Mouse (Mus musculus) embryonic facial prominence, embryonic 12.5 days (tissue): Measurements from ENCODE around the gene Foxp1. TPM values are rescaled to one million over a fixed set of nuclear protein-coding genes. Genes with fewer than 3 reads are reported as not detected.
A peak's percentile ranks its signal among the peaks of the same experiment; 100 is the strongest.

Source experiments
- ATAC-seq: fragments of 200-750 bp; cut with Nextera tagmentation; 2 replicates; pipeline ENCODE4 v1.8.0; 2017; ENCODE audit not compliant: insufficient number of reproducible peaks, insufficient read depth, low FRiP score, low TSS enrichment
- H3K27ac ChIP-seq: fragments of 300-500 bp; sonication (generic); 2 replicates; pipeline ENCODE4 v1.5.1; 2016; ENCODE audit warnings: mild to moderate bottlenecking
- H3K27me3 ChIP-seq: fragments of 300-500 bp; sonication (generic); 2 replicates; pipeline ENCODE4 v1.6.1; 2016; ENCODE audit warnings: mild to moderate bottlenecking, moderate library complexity
- H3K36me3 ChIP-seq: fragments of 300-500 bp; sonication (generic); 2 replicates; pipeline ENCODE4 v1.6.1; 2016; ENCODE audit warnings: mild to moderate bottlenecking
- H3K4me1 ChIP-seq: fragments of 300-500 bp; sonication (generic); 2 replicates; pipeline ENCODE4 v1.6.1; 2016
- H3K4me2 ChIP-seq: fragments of 300-500 bp; sonication (generic); replicated peaks from 2 replicates; pipeline ENCODE4 v1.6.1; 2016; ENCODE audit warnings: mild to moderate bottlenecking, moderate library complexity
- H3K4me3 ChIP-seq: fragments of 300-500 bp; sonication (generic); 2 replicates; pipeline ENCODE4 v1.5.1; 2016; ENCODE audit warnings: mild to moderate bottlenecking
- H3K9ac ChIP-seq: fragments of 300-500 bp; sonication (generic); 2 replicates; pipeline ENCODE4 v1.6.1; 2016; ENCODE audit warnings: mild to moderate bottlenecking, moderate library complexity
- H3K9me3 ChIP-seq: fragments of 300-500 bp; sonication (generic); 2 replicates; pipeline ENCODE4 v1.6.1; 2016; ENCODE audit warnings: mild to moderate bottlenecking, moderate library complexity
- WGBS: fragments of 180-500 bp; shearing (Covaris S2); methylation state at CpG from one replicate; pipeline ENCODE4 v1.1.7; 2016; 5-methylcytosine and 5-hydroxymethylcytosine counted together
- polyA plus RNA-seq: library from polyadenylated mRNA; unstranded; fragments of >200 nt; fragmentation: Nextera tagmentation; extraction: Ambion mirVana; gene quantifications from 2 replicates; pipeline ENCODE4 v1.2.1, GENCODE M21; 2016

The Foxp1 gene
- polyA plus RNA-seq, 1 experiment from 2014 or later: 132 TPM

DNA sequence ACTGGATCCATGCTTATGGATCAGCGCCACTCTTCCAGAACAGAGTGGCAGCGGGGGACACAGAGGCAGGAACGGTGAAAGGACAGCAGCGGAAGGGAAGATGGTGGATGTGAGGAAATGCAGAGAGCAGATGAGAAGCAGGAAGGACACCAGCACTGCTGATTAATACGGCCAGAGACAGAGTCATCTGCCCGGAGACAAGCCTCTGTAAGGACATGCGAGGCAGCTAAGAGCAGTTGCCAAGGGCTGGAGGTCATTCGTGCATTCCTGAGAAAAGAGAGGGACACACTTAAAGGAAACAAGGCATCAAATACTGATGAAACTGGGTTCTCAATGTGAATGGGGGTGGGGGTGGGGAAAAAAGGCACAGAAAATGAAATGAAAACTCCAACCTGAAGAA, 459.6 kb downstream of the Foxp1 start:
- H3K4me1 ChIP-seq: peaks cover 51% of the 10 kb centered on the region

DNA sequence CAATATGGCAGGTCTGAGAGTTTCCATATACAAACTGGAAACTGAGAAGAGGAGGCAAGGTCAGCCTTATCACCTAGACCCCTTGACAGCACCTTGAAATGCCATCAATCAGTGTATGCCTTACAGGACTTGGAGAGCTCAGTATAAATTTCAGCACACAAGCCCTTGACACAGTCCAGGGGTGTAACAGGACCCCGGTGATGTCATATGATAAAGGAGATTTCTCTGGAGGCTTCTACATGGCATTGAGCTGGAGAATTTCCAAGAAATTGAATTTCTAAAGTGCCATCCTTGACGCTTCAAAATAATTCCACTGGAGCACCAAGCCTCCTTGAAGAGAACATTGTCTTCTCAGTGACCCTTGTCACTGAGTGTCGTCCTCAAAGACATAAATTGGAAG, 463.8 kb downstream of the Foxp1 start:
- Histone ChIP-seq H3K27ac (no peak overlapping the region), H3K9me3 (no peaks in the 10 kb centered on the region), H3K27me3 (no peaks in the 10 kb centered on the region), H3K4me3 (no peak overlapping the region), H3K4me2 (no peak overlapping the region), H3K4me1 (peaks cover 22% of the 10 kb centered on the region; the same call in 1 of the 2 replicates), H3K36me3 (no peaks in the 10 kb centered on the region), H3K9ac (no peak overlapping the region)
- no peak for ATAC-seq
- WGBS: 53% methylated on average over 3 of the region's 3 CpGs

More for the DNA sequence above, 459.6 kb downstream of the Foxp1 start:
- Histone ChIP-seq H3K27me3 (no peaks in the 10 kb centered on the region), H3K4me3 (no peak overlapping the region), H3K36me3 (no peaks in the 10 kb centered on the region), H3K27ac (0 out of 2 replicates have a peak overlapping the region, but pooled peaks have one; percentile 17), H3K9me3 (no peaks in the 10 kb centered on the region), H3K4me2 (no peak overlapping the region), H3K9ac (no peak overlapping the region)
- WGBS: 78% methylated on average over 8 of the region's 8 CpGs
- ATAC-seq: no peak

DNA sequence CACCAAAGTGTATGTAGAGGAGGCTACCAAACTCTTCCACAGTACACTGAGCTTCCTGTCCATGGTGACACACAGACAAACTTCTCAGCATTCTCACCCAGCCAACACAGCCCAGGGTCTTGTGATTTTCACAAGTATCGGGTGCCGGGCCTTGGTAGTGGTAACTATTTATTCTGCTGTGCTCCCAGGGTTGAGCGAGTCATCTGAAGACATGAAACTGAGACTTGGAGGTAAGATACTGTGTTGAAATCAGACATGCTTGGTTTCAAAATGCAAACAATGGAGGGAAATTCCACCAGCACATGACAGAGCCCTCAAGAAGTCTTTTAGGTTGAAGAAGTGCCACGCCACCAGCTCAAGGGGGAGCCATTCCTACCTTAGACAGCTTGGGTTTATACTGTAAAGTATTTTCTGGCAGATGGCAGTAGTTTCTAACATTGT, 465.4 kb downstream of the Foxp1 start:
- Histone ChIP-seq H3K4me1 (peaks cover 11% of the 10 kb centered on the region; the same call in 1 of the 2 replicates), H3K27me3 (no peaks in the 10 kb centered on the region), H3K4me3 (no peak overlapping the region), H3K27ac (no peak overlapping the region), H3K9ac (no peak overlapping the region), H3K36me3 (no peaks in the 10 kb centered on the region), H3K4me2 (no peak overlapping the region), H3K9me3 (no peaks in the 10 kb centered on the region)
- no peak for ATAC-seq
- 83% methylated on average over 4 of the region's 4 CpGs for WGBS

DNA sequence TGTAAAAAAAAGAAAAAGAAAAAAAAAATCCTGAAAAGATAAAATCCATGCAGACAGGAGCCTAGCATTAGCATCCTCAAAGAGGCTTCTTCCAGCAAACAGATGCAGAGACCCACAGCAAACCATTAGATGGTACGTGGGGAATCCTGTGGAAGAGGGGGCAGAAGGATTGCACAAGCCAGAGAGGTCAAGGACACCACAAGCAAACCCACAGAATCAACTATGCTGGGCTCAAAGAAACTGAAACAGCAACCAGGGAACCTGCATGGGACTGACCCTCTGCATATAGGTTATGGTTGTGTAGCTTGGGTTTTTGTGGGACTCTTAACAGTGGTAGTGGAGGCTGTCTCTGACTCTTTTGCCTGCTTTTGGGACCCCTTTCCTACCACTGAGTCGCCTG, 466.1 kb downstream of the Foxp1 start:
- Histone ChIP-seq H3K9ac (no peak overlapping the region), H3K36me3 (no peaks in the 10 kb centered on the region), H3K9me3 (no peaks in the 10 kb centered on the region), H3K27ac (no peak overlapping the region), H3K4me3 (no peak overlapping the region), H3K27me3 (no peaks in the 10 kb centered on the region), H3K4me2 (no peak overlapping the region), H3K4me1 (peaks cover 11% of the 10 kb centered on the region; the same call in 1 of the 2 replicates)
- WGBS: 64% methylated on average over 2 of the region's 2 CpGs
- ATAC-seq: no peak

DNA sequence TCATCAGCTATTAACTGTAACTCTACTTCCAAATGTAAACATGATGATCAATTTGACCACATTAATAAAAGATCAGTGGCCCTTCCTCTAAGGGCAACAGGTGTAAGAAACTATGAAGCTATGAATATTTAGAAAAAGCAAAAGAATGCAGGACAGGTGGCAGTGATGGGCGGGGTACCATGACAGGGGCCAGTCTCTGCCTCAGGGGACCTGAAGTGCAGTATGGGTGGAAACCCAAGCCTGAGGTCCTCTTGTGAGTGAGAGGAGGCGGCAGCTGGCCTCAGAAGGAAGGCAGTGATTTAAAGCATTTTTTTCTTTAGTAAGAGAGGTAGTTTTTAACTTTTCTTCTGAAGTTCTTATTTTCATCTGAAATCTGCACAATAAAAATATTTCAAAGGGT, 468.5 kb downstream of the Foxp1 start:
- Histone ChIP-seq H3K27me3 (no peaks in the 10 kb centered on the region), H3K27ac (no peak overlapping the region), H3K9me3 (no peaks in the 10 kb centered on the region), H3K4me2 (no peak overlapping the region), H3K4me3 (no peak overlapping the region), H3K4me1 (peaks cover 11% of the 10 kb centered on the region; the same call in 1 of the 2 replicates), H3K36me3 (no peaks in the 10 kb centered on the region), H3K9ac (no peak overlapping the region)
- no peak for ATAC-seq
- WGBS: 85% methylated on average over 2 of the region's 2 CpGs

DNA sequence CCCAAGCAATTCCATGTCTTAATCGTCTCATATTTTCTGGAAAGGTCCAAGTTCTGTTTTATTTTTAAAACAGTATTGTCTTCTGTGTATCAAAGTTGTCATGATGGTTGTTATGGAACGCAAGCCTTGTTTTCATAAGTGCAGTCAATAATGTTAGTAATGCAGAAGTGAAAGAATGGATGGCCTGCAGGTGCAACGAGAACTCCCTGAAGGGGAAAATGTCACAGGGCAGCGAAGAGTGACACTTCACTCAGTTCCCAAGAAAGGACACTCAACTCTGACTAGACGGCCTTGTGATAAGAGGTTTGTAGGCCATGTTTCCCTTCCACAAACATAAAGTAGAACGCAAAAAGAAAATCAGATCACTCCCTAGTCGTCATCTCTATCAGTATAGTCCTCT, 469.4 kb downstream of the Foxp1 start:
- no peak for ATAC-seq
- no peaks in the 10 kb centered on the region for H3K9me3 ChIP-seq
- no peaks in the 10 kb centered on the region for H3K36me3 ChIP-seq
- H3K4me1 ChIP-seq: peaks cover 5% of the 10 kb centered on the region; the same call in 1 of the 2 replicates
- H3K27me3 ChIP-seq: no peaks in the 10 kb centered on the region
- H3K9ac ChIP-seq: no peak overlapping the region
- 81% methylated on average over 7 of the region's 7 CpGs for WGBS
- no peak overlapping the region for H3K4me3 ChIP-seq
- H3K27ac ChIP-seq: no peak overlapping the region
- H3K4me2 ChIP-seq: no peak overlapping the region

DNA sequence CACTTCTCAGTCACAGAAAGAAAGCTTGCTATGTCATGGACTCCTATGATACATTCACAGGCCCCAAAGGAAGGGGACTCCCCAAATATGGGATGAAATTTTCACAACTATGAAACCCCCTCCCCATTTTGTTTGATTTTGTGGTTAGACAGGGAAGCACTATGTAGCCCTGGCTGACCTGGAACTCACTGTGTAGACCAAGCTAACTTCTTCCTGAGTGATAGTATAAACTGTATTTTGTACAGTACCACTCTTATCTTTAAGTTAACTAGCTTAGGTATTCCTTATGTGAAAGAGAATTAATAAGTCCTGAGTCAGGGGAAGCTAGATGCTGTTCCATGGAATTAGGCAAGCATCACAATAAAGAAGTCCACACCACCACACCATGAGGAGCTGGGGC, 470.8 kb downstream of the Foxp1 start:
- ATAC-seq: no peak
- no peak overlapping the region for H3K27ac ChIP-seq
- H3K4me2 ChIP-seq: no peak overlapping the region
- H3K9me3 ChIP-seq: no peaks in the 10 kb centered on the region
- H3K36me3 ChIP-seq: no peaks in the 10 kb centered on the region
- H3K4me1 ChIP-seq: no peaks in the 10 kb centered on the region
- no peak overlapping the region for H3K9ac ChIP-seq
- no peaks in the 10 kb centered on the region for H3K27me3 ChIP-seq
- H3K4me3 ChIP-seq: no peak overlapping the region

DNA sequence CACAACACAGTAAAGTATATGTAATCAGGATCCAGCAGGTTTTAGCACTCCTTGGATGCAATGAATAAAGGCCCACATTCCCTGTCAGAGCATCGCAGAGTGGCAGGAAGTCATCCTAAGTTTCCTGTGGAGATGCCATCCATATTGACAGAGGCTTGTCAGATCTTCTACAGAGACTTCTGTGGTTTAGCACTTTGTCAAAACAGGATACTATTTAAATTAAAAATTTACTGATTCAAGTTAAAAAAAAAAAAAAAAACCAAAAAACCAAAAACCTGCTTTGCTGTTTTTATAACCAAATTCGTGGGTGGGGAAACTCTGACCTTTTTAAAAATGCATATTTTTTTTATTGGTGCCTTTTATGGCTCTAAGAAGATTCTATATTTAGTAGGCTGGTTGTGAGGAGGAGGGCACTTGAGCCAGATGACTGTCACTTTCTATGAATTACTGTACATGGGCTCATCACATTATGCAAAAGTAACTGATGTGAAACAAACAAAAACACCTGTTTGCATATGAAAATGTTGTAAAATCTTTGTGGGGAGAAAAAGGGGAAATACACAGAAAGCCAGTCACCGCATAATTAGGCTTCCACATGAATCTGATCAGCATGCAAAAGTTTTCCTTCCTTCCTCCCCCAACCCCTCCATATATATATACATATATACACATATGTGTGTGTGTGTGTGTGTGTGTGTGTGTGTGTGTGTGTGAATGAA, 472.1 kb downstream of the Foxp1 start:
- H3K36me3 ChIP-seq: no peaks in the 10 kb centered on the region
- 87% methylated on average over 3 of the region's 3 CpGs for WGBS
- no peak overlapping the region for H3K9ac ChIP-seq
- no peaks in the 10 kb centered on the region for H3K4me1 ChIP-seq
- no peak overlapping the region for H3K4me2 ChIP-seq
- ATAC-seq: no peak
- H3K27me3 ChIP-seq: no peaks in the 10 kb centered on the region
- H3K27ac ChIP-seq: no peak overlapping the region
- H3K9me3 ChIP-seq: no peaks in the 10 kb centered on the region
- no peak overlapping the region for H3K4me3 ChIP-seq

DNA sequence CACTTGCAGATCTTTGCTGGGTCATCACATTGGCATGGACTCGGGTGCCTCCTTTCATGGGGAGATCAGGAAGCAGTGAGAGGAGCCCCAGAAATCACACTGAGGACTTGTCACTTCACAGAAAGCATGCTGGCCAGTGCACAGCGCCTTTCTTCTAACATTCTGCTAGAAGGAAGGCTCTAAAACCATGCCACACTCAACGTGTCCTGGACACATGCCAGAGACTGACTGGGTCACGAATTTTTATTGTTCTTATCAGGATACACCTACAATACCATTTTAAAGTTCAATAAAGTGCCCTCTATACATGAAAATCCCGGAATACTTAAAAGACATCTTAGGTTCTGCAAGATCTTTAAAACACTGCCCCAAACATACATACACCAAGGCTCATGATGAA, 475.2 kb downstream of the Foxp1 start:
- H3K9ac ChIP-seq: no peak overlapping the region
- H3K4me2 ChIP-seq: no peak overlapping the region
- H3K27ac ChIP-seq: no peak overlapping the region
- H3K9me3 ChIP-seq: no peaks in the 10 kb centered on the region
- H3K27me3 ChIP-seq: no peaks in the 10 kb centered on the region
- no peaks in the 10 kb centered on the region for H3K4me1 ChIP-seq
- WGBS: 83% methylated on average over 5 of the region's 5 CpGs
- H3K36me3 ChIP-seq: no peaks in the 10 kb centered on the region
- no peak for ATAC-seq
- no peak overlapping the region for H3K4me3 ChIP-seq

DNA sequence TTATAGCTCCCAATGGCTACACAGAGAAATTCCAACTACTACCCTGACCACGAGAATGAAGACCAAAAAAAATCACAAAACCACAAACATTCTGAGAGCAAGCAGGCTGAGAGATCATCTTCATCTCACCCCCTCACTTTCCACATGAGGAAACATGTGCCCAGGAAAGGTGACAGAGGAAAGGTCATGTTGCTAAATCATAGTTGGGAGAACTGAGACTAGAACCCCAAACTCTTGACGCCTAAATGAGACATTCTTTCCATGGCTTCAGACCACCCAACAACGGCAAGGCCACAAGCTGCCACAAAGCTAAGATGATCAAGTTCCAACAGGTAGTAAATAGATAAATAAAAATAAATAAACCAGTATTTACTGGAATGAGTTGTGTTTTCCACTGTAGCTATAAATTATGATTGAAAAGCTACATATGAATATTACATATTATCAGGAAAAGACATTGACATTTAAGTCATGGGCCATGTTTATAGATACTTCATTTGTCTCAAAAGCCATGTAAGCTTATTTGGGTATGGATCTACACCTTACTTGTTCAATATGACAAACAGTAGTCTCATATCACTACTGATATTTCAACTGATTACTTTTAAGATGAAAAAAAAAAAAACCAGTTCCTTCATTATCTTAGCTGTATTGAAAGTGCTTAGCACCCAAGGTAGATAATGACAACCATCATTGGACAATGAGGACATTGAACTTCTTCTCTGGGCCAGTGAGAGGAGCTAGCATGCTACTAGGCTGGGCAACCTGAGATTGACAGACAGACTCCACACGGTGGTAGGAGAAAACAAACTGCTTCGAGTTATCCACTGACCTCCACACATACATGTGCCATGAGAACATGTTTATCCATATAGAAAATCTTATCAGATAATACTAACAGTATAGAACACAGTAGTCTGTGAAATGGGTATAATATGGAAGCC, 476.4 kb downstream of the Foxp1 start:
- H3K27me3 ChIP-seq: no peaks in the 10 kb centered on the region
- no peak overlapping the region for H3K4me3 ChIP-seq
- no peaks in the 10 kb centered on the region for H3K4me1 ChIP-seq
- H3K36me3 ChIP-seq: no peaks in the 10 kb centered on the region
- no peak overlapping the region for H3K9ac ChIP-seq
- no peak overlapping the region for H3K27ac ChIP-seq
- H3K4me2 ChIP-seq: no peak overlapping the region
- WGBS: 84% methylated on average over 5 of the region's 5 CpGs
- no peaks in the 10 kb centered on the region for H3K9me3 ChIP-seq
- no peak for ATAC-seq

DNA sequence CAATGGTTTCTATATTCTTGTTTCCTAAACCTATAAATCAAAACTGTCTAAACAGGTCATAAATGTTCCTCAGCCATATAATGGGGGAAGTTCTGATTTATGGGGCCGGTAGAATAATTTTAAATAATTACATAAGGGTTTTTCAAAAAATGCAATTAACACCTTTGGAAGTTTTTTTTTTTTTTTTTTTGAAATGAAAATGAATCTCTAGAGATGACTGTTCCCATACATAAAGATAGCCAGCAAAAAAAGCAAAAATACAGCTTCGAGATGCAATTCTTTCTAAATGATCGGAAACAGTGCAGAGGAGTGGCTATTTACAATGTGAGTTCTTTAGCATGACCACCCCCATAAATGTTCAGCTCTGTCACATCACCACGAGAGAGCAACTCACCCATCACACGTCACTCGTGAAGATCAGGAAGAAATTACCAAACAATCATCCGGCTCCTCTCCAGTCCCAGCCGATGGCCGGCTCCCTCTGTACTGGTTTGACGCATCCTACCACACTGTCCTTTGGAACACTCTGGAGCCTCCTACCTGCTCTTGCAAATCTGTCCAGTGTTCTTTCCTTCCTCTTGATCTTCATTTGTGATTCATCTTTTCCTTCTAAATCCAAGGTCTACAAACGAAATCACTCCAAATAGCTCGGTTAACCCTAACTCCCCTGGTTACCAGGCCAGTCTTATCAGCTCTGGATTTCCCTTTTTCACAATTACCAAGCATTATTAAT, 478.4 kb downstream of the Foxp1 start:
- no peaks in the 10 kb centered on the region for H3K9me3 ChIP-seq
- no peak overlapping the region for H3K27ac ChIP-seq
- no peak overlapping the region for H3K4me2 ChIP-seq
- no peak overlapping the region for H3K9ac ChIP-seq
- no peak overlapping the region for H3K4me3 ChIP-seq
- WGBS: 83% methylated on average over 12 of the region's 12 CpGs
- ATAC-seq: no peak
- no peaks in the 10 kb centered on the region for H3K4me1 ChIP-seq
- no peaks in the 10 kb centered on the region for H3K36me3 ChIP-seq
- H3K27me3 ChIP-seq: no peaks in the 10 kb centered on the region
